Mouse (Mus musculus): ENCODE results near the gene Tas2r119.

The Tas2r119 gene

DNA sequence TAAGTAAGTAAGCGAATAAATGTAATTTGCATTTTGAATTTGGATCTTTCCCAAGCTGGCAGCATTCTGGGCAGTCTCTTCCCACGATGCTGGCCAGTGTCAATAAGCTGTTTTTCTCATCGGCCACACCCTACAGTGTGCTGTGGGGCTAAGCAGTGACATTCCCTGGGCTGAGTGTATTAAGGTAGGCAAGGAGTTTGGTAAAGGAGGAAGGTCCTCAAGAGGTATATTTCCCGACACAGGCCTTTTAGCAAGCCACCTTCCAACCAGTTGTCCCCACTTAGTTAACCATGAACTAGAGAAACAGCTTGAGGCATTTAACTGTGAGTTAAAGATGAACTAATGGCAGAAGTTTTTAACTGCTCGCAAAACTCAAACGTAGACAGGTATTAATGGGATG lies 49.3 kb downstream of the Tas2r119 start:
- no peak for DNase-seq

- DNase-seq = no peak
These were observed 49.9 kb downstream of the Tas2r119 start for GRCm38 (mm10) chr15:32226888-32227395.

Measured in cerebellum, postnatal 10 days (tissue).